Mouse (Mus musculus): ENCODE results near the gene Adam1a. TPM values are rescaled to one million over a fixed set of nuclear protein-coding genes. Genes with fewer than 3 reads are reported as not detected.
"Not testable (repeated sequence)": the region's sequence is repeated elsewhere in the genome, so short reads cannot be mapped to it uniquely, and the experiment has no call there.

The Adam1a gene
- polyA plus RNA-seq, 1 experiment from 2014 or later: 1.5 TPM

DNA sequence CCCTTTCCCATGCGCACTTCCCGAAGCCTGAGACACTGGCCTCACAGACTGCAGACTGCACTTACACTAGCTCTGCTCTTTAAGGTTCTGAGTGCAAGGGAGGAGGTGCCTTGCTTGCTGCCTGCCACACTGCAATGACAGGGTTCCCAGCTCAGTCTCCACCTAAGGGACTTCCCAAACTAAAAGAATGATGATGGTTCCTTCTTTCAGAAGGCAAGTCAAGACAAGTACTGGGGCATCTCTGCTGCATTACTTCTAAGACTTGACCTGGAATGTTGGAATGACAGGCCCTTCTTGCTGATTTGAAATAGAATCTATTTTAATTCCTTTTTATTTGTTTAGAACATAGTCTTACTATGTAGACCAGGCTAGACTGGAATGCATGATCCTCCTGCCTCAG, 7.7 kb downstream of the Adam1a start:
- WGBS: 84% methylated on average over 2 of the region's 2 CpGs
- peaks cover 35% of the 10 kb centered on the region for H3K36me3 ChIP-seq (ENCODE audit: insufficient read depth, low read length)
- H3K27me3 ChIP-seq (ENCODE audit: insufficient read depth, low read length): no peaks in the 10 kb centered on the region
- H3K4me1 ChIP-seq (ENCODE audit: insufficient read depth, low read length): no peaks in the 10 kb centered on the region
- H3K9me3 ChIP-seq (ENCODE audit: low read length): no peaks in the 10 kb centered on the region
- no peak overlapping the region for H3K9ac ChIP-seq (replicated peaks; ENCODE audit: low read length)
- no peak overlapping the region for H3K4me3 ChIP-seq (ENCODE audit: low read length)
- H3K4me2 ChIP-seq (replicated peaks; ENCODE audit: low read depth, low read length): no peak overlapping the region
- ATAC-seq (ENCODE audit: low FRiP score, low TSS enrichment): no peak
- H3K27ac ChIP-seq (ENCODE audit: low read length): no peak overlapping the region

DNA sequence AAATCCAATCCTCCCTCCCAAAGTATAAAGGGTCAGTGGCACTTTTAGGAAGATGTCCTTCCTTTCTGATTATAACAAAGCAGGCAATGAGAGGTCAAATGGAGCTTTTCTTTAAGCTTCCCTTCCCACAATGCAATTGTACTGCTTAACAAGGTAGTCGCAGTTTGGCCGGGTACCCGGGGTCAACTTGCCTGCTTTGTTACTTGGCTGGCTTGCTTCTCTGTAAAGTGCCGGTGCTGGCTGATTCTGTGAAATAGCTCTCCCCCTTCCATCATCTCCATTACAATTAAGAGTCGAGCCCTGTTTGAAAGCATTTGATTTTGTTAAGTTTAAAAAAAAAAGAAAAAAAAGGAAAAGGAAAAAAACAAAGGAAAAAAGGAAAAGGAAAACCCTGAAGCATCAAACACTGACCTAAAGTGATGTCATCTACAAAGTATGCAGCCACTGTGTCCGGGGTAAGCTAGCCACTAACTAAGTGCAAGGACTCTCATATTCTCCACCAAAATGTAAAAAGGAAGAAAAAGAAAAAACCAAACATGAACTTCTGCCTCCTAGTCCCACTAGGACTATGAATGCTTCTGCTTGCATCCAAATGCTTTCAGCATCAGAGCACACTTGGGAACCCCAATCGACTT, 8.2 kb downstream of the Adam1a start:
- no peaks in the 10 kb centered on the region for H3K27me3 ChIP-seq (ENCODE audit: insufficient read depth, low read length)
- H3K9ac ChIP-seq (replicated peaks; ENCODE audit: low read length): no peak overlapping the region
- peaks cover 40% of the 10 kb centered on the region for H3K36me3 ChIP-seq (ENCODE audit: insufficient read depth, low read length)
- H3K4me2 ChIP-seq (replicated peaks; ENCODE audit: low read depth, low read length): no peak overlapping the region
- H3K4me1 ChIP-seq (ENCODE audit: insufficient read depth, low read length): no peaks in the 10 kb centered on the region
- 71% methylated on average over 7 of the region's 7 CpGs for WGBS
- no peak for ATAC-seq (ENCODE audit: low FRiP score, low TSS enrichment)
- H3K27ac ChIP-seq (ENCODE audit: low read length): no peak overlapping the region
- no peaks in the 10 kb centered on the region for H3K9me3 ChIP-seq (ENCODE audit: low read length)
- no peak overlapping the region for H3K4me3 ChIP-seq (ENCODE audit: low read length)

DNA sequence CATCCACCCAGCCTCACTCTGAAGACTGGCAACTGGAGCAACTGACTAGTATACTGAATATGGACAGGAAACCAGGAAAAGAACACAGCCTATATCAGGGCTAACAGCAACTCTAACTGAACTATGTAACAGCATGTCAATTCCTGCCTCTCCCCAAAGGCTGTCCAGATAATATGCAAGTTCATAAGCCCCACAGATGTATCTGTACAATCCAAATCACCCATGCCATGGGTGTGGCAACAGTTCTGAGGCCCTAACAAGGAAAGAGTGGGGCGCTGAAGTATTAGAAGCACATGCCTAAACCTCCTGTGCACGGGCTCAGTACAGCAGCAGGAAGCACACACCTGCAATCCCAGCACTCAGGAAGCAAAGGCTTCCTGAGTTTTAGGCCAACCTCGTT, 10.2 kb downstream of the Adam1a start:
- peaks cover 52% of the 10 kb centered on the region for H3K36me3 ChIP-seq (ENCODE audit: insufficient read depth, low read length)
- no peak overlapping the region for H3K9ac ChIP-seq (replicated peaks; ENCODE audit: low read length)
- H3K27me3 ChIP-seq (ENCODE audit: insufficient read depth, low read length): no peaks in the 10 kb centered on the region
- 84% methylated on average over 3 of the region's 3 CpGs for WGBS
- H3K4me2 ChIP-seq (replicated peaks; ENCODE audit: low read depth, low read length): no peak overlapping the region
- no peak overlapping the region for H3K27ac ChIP-seq (ENCODE audit: low read length)
- no peaks in the 10 kb centered on the region for H3K9me3 ChIP-seq (ENCODE audit: low read length)
- no peak for ATAC-seq (ENCODE audit: low FRiP score, low TSS enrichment)
- no peaks in the 10 kb centered on the region for H3K4me1 ChIP-seq (ENCODE audit: insufficient read depth, low read length)
- H3K4me3 ChIP-seq (ENCODE audit: low read length): no peak overlapping the region

- WGBS: 89% methylated on average over 5 of the region's 5 CpGs
- Histone ChIP-seq H3K9ac (replicated peaks; ENCODE audit: low read length) (no peak overlapping the region), H3K27ac (ENCODE audit: low read length) (no peak overlapping the region), H3K27me3 (ENCODE audit: insufficient read depth, low read length) (no peaks in the 10 kb centered on the region), H3K4me2 (replicated peaks; ENCODE audit: low read depth, low read length) (no peak overlapping the region), H3K4me1 (ENCODE audit: insufficient read depth, low read length) (no peaks in the 10 kb centered on the region), H3K9me3 (ENCODE audit: low read length) (no peaks in the 10 kb centered on the region), H3K36me3 (ENCODE audit: insufficient read depth, low read length) (peaks cover 55% of the 10 kb centered on the region), H3K4me3 (ENCODE audit: low read length) (no peak overlapping the region)
- no peak for ATAC-seq (ENCODE audit: low FRiP score, low TSS enrichment)
These were observed 10.8 kb downstream of the Adam1a start for GRCm38 (mm10) chr5:121534521-121534920.

GRCm38 (mm10) chr5:121526961-121527360, 18.3 kb downstream of the Adam1a start:
- peaks cover 68% of the 10 kb centered on the region for H3K36me3 ChIP-seq (ENCODE audit: insufficient read depth, low read length)
- H3K4me1 ChIP-seq (ENCODE audit: insufficient read depth, low read length): no peaks in the 10 kb centered on the region
- H3K9me3 ChIP-seq (ENCODE audit: low read length): no peaks in the 10 kb centered on the region
- no peak overlapping the region for H3K4me2 ChIP-seq (replicated peaks; ENCODE audit: low read depth, low read length)
- H3K27me3 ChIP-seq (ENCODE audit: insufficient read depth, low read length): no peaks in the 10 kb centered on the region
- no peak overlapping the region for H3K4me3 ChIP-seq (ENCODE audit: low read length)
- ATAC-seq (ENCODE audit: low FRiP score, low TSS enrichment): no peak
- no peak overlapping the region for H3K27ac ChIP-seq (ENCODE audit: low read length)
- H3K9ac ChIP-seq (replicated peaks; ENCODE audit: low read length): no peak overlapping the region
- 90% methylated on average over 8 of the region's 8 CpGs for WGBS

DNA sequence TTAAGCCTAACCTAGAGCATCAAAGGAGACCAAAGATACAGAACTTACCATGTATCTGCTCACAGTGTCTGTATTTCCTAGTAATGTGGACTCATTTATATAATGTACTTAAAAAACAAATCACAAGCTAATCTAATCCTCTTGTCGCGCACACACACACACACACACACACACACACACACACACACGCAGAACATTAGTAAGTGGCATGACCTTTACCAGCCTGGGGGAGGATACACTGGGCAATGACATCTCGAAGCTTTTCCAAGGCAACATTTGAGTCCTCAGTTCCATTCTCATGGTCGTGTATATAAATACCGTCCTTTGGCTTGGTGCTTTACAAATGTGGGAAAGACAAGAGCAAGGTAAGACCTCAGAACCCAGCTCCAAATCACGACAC, 18.8 kb downstream of the Adam1a start:
- Histone ChIP-seq H3K27ac (ENCODE audit: low read length) (no peak overlapping the region), H3K36me3 (ENCODE audit: insufficient read depth, low read length) (peaks cover 68% of the 10 kb centered on the region), H3K27me3 (ENCODE audit: insufficient read depth, low read length) (no peaks in the 10 kb centered on the region), H3K9me3 (ENCODE audit: low read length) (no peaks in the 10 kb centered on the region), H3K4me2 (replicated peaks; ENCODE audit: low read depth, low read length) (no peak overlapping the region), H3K4me1 (ENCODE audit: insufficient read depth, low read length) (no peaks in the 10 kb centered on the region), H3K9ac (replicated peaks; ENCODE audit: low read length) (no peak overlapping the region), H3K4me3 (ENCODE audit: low read length) (no peak overlapping the region)
- no peak for ATAC-seq (ENCODE audit: low FRiP score, low TSS enrichment)
- WGBS: 89% methylated on average over 7 of the region's 7 CpGs

- H3K4me3 ChIP-seq (ENCODE audit: low read length): no peak overlapping the region
- H3K4me1 ChIP-seq (ENCODE audit: insufficient read depth, low read length): no peaks in the 10 kb centered on the region
- H3K27ac ChIP-seq (ENCODE audit: low read length): no peak overlapping the region
- H3K9me3 ChIP-seq (ENCODE audit: low read length): no peaks in the 10 kb centered on the region
- 84% methylated on average over 14 of the region's 14 CpGs for WGBS
- no peak for ATAC-seq (ENCODE audit: low FRiP score, low TSS enrichment)
- H3K27me3 ChIP-seq (ENCODE audit: insufficient read depth, low read length): no peaks in the 10 kb centered on the region
- H3K9ac ChIP-seq (replicated peaks; ENCODE audit: low read length): no peak overlapping the region
- H3K36me3 ChIP-seq (ENCODE audit: insufficient read depth, low read length): peaks cover 67% of the 10 kb centered on the region
- H3K4me2 ChIP-seq (replicated peaks; ENCODE audit: low read depth, low read length): no peak overlapping the region
These were observed 19.4 kb downstream of the Adam1a start for GRCm38 (mm10) chr5:121525774-121526450.

DNA sequence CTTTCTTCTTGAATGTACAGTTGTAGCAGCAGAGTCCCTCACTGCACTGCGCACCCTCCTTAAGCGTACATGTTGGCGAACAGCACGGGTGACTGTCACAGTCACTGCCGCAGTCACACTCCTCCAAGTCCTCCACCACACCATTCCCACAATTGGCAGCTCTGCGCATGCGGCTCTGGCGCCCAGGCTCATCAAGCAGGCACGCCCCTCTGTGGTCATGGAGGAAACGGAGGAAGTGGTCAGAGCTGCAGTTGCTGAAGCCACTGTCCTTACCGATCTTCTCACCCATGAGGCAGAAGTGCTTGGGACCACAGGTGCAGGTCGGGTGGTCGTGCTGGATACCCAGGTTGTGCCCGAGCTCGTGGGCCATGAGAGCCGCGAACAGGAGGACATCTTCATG, 25.5 kb downstream of the Adam1a start:
- H3K27me3 ChIP-seq (ENCODE audit: insufficient read depth, low read length); H3K9ac ChIP-seq (replicated peaks; ENCODE audit: low read length); H3K9me3 ChIP-seq (ENCODE audit: low read length); H3K27ac ChIP-seq (ENCODE audit: low read length); H3K4me2 ChIP-seq (replicated peaks; ENCODE audit: low read depth, low read length); ATAC-seq (ENCODE audit: low FRiP score, low TSS enrichment); H3K4me3 ChIP-seq (ENCODE audit: low read length); H3K4me1 ChIP-seq (ENCODE audit: insufficient read depth, low read length): not testable (repeated sequence)
- H3K36me3 ChIP-seq (ENCODE audit: insufficient read depth, low read length): peaks cover 39% of the 10 kb centered on the region
- 95% methylated on average over 10 of the region's 17 CpGs for WGBS

DNA sequence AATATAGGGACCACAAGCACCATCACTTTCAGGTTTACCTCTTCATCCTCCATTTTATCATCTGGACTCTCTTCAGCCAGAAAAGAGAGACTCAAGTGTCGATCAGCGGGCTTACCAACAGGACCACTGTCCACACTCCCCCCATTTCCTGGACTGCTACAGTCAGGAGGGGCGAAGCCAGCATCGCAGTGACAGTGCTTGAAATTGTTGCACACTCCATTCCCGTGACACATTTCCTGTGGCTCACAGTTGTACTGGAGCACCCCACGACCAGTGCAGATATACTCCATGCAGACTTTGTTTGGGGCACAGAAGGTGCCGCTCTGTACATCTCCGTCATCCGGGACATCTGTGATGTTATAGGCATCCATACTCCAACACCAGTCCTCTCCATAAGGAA, 26.3 kb downstream of the Adam1a start:
- no peak overlapping the region for H3K4me3 ChIP-seq (ENCODE audit: low read length)
- H3K9me3 ChIP-seq (ENCODE audit: low read length): no peaks in the 10 kb centered on the region
- no peak for ATAC-seq (ENCODE audit: low FRiP score, low TSS enrichment)
- 89% methylated on average over 9 of the region's 9 CpGs for WGBS
- no peak overlapping the region for H3K27ac ChIP-seq (ENCODE audit: low read length)
- H3K4me1 ChIP-seq (ENCODE audit: insufficient read depth, low read length): no peaks in the 10 kb centered on the region
- H3K36me3 ChIP-seq (ENCODE audit: insufficient read depth, low read length): peaks cover 31% of the 10 kb centered on the region
- no peaks in the 10 kb centered on the region for H3K27me3 ChIP-seq (ENCODE audit: insufficient read depth, low read length)
- no peak overlapping the region for H3K4me2 ChIP-seq (replicated peaks; ENCODE audit: low read depth, low read length)
- H3K9ac ChIP-seq (replicated peaks; ENCODE audit: low read length): no peak overlapping the region

DNA sequence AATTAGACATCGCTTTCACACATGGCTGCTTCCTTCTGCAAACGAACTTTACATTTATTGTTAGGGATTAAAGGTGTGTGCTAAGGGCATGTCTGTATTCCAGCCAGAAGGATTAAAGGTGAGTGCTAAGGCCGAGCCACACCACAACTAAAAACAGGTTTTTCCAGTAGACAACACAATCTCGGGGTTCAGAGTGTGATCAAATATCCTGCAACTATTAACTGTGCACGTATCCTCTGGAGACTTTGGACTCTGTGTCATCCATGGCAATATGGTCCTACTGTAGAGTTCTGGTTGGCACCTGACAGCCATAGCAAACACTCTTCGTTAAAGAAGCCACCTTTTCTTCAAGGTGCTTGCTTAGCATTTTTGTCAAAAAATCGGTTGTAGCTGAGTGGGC, 35.3 kb downstream of the Adam1a start:
- no peaks in the 10 kb centered on the region for H3K36me3 ChIP-seq (ENCODE audit: insufficient read depth, low read length)
- H3K4me2 ChIP-seq (replicated peaks; ENCODE audit: low read depth, low read length): no peak overlapping the region
- H3K9me3 ChIP-seq (ENCODE audit: low read length): no peaks in the 10 kb centered on the region
- 76% methylated on average over 7 of the region's 7 CpGs for WGBS
- no peaks in the 10 kb centered on the region for H3K4me1 ChIP-seq (ENCODE audit: insufficient read depth, low read length)
- H3K4me3 ChIP-seq (ENCODE audit: low read length): no peak overlapping the region
- H3K9ac ChIP-seq (replicated peaks; ENCODE audit: low read length): no peak overlapping the region
- no peaks in the 10 kb centered on the region for H3K27me3 ChIP-seq (ENCODE audit: insufficient read depth, low read length)
- no peak for ATAC-seq (ENCODE audit: low FRiP score, low TSS enrichment)
- no peak overlapping the region for H3K27ac ChIP-seq (ENCODE audit: low read length)

Measured in kidney, embryonic 16.5 days (tissue).